Comparison of ENCODE assay signal across 21 mouse cellular contexts in the genomic region with DNA sequence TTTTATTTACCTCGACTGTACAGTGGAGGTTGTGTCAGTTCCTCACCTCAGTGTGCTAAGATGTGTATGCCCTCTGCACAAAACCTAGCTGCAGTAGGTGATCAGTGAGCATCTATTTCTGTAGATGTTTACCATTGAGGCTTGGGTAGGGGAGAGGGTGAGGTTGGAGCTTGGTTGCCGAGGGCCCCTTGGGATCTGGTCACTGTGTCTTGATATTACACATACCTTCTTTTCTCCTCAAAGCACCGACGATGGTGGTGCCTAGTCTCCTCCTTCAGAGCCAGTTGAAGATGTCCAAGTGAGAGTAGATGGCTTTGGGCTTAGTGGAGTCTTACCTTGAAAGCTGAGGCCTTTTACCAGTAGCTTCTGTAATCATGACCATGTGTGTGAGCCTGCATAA.
A peak's percentile ranks its signal among the peaks of the same experiment; 100 is the strongest.
DNase-seq lines count a peak whose midpoint lies in the region; TF ChIP-seq lines count a peak whose summit lies in the region.
"Had no signal": no experiment of that assay in that cellular context is flagged by ENCODE, and none has a peak within 500 bp of the region (broad histone marks: within the 10 kb centered on the region; RNA-seq: fewer than 3 reads in every experiment).

No protein-coding gene starts in this region.

- 65% methylated on average over 4 of the region's 4 CpGs for WGBS in kidney, adult 2 months

- intact Hi-C loops in gastrocnemius, adult 2 months (cut with DNase I) = no loop called here

- H3K36me3 ChIP-seq in kidney, adult 2 months (ENCODE audit: control insufficient read depth, insufficient read depth, low read length) = no peaks in the 10 kb centered on the region
- H3K36me3 ChIP-seq: G1E; heart, embryonic 15.5 days; hindbrain, embryonic 15.5 days had no signal

- H3K27ac ChIP-seq in gastrocnemius, adult 2 months = no peak overlapping the region
- H3K27ac ChIP-seq in kidney, adult 2 months (ENCODE audit: insufficient read depth, low read depth, low read length) = peak overlapping the region; percentile 90
- H3K27ac ChIP-seq: embryonic facial prominence, embryonic 10.5 days; forebrain, embryonic 13.5 days; heart, embryonic 15.5 days; hindbrain, embryonic 15.5 days had no signal

- no peaks in the 10 kb centered on the region for H3K27me3 ChIP-seq in kidney, adult 2 months (replicated peaks; ENCODE audit: control insufficient read depth, insufficient read depth, low read length)
- H3K27me3 ChIP-seq: forebrain, embryonic 13.5 days; heart, embryonic 15.5 days; hindbrain, embryonic 15.5 days had no signal

- no peak overlapping the region for H3K4me3 ChIP-seq in gastrocnemius, adult 2 months
- no peak overlapping the region for H3K4me3 ChIP-seq in kidney, adult 2 months (ENCODE audit: insufficient read depth, low read depth, low read length)
- H3K4me3 ChIP-seq: embryonic facial prominence, embryonic 10.5 days; forebrain, embryonic 13.5 days; heart, embryonic 15.5 days; hindbrain, embryonic 15.5 days had no signal

- no peak for TF ChIP-seq CTCF in gastrocnemius, adult 2 months (IDR thresholded peaks at IDR 0.05)
- TF ChIP-seq CTCF in kidney, adult 2 months (conservative IDR thresholded peaks at IDR 0.05; ENCODE audit: insufficient read depth, insufficient read length, low read depth, low read length) = no peak

- TF ChIP-seq POLR2A in kidney, adult 2 months (IDR thresholded peaks at IDR 0.05; ENCODE audit: low read depth, low read length) = no peak

- H3K4me1 ChIP-seq in kidney, adult 2 months (ENCODE audit: control insufficient read depth, insufficient read depth, low read length) = peaks cover 39% of the 10 kb centered on the region
- H3K4me1 ChIP-seq: forebrain, embryonic 13.5 days; hindbrain, embryonic 15.5 days had no signal

- DNase-seq in gastrocnemius, postnatal 10 days = peak; percentile 1
- DNase-seq in gastrocnemius, adult 2 months = no peak
- DNase-seq in kidney, adult 2 months = no peak
- DNase-seq in kidney, adult 11 months = no peak
- peak; percentile 37 for DNase-seq in testis, postnatal 10 days (ENCODE audit: low spot score)
- DNase-seq in testis, postnatal 14 days (ENCODE audit: low spot score) = no peak
- DNase-seq in layer of hippocampus, adult 8-10 months (ENCODE audit: low spot score in 2 of 2) = no peak
- DNase-seq: adrenal gland, adult 8-10 months; adrenal gland, postnatal 36 days; B cell, adult 2 months; cerebellum, adult 2 months; cerebellum, postnatal 10 days; forebrain, postnatal 0 days; gastrocnemius, postnatal 36 days; heart, adult 18-20 months; heart, postnatal 14 days had no signal

Comparison
In these comparisons a context has a peak if more than half of its experiments do, and no peak if none do; other contexts are left out.
1. DNase-seq: peak in gastrocnemius, postnatal 10 days (single experiment) and testis, postnatal 10 days (single experiment); none in gastrocnemius, adult 2 months (single experiment), kidney, adult 2 months (single experiment), kidney, adult 11 months (single experiment), testis, postnatal 14 days (single experiment) and layer of hippocampus, adult 8-10 months (0 of 2).